Mouse (Mus musculus): Measurements from ENCODE around the gene 1600014C23Rik. TPM values are rescaled to one million over a fixed set of nuclear protein-coding genes. Genes with fewer than 3 reads are reported as not detected.

The 1600014C23Rik gene
- not detected for polyA plus RNA-seq (2014; fragmentation: Illumina TruSeq; extraction: RNeasy Lipid Tissue Mini Kit (QIAGEN cat#74804); ENCODE audit: low read depth, low replicate concordance)

DNA sequence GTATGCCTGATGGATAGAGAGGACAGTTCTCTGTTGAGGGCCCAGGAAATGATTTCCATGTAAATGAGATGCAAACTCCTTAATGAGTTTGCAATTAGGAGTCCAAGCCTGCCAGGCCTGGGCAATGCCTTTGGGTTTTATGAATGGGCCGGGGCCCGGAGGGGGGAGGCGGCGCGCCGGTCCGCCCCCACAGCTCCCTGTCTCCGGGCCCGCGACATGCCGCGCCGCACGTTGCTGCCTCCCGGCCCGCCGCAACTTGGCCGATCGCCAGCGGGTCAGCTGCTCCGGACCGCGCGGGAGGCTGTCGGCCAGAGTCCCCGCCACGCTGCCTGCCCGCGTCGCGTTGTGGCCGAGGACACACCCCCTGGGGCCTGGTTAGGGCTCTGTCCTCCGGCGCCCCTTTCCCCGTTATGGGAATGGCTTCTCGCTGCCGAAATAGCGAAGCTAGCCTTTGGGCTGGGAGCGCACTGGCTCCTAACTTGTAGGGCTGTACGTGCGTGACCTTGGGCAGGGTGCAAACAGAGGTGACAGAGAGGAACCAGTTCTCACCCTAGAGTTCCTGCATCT, at the start of gene 1600014C23Rik:
TSS of gene 1600014C23Rik (minus strand) at position 110 of the 567 bp plus-strand sequence.

DNA sequence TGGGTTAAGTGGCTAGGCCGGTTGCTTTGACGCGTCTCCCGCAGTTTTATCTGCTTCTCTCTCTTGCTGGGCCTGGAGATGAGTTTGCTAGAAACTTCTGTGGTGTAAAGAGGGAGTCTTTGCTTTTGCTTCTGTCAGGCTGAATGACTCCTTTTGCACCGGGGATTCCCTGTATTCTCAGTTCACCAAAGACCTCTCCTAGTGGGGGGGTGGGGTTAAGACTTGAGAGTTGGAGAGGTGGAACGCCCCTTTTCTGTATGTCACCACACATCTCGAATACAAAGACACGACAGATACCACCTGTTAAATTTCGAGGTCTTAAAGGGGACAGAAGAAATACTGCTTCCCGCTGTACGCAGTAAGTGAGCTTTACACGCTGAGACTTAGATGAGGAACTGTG, 46.9 kb downstream of the 1600014C23Rik start, which contains the start of gene Tmem63b:
TSS of gene Tmem63b (minus strand) at position 190 of the 400 bp plus-strand sequence.

DNA sequence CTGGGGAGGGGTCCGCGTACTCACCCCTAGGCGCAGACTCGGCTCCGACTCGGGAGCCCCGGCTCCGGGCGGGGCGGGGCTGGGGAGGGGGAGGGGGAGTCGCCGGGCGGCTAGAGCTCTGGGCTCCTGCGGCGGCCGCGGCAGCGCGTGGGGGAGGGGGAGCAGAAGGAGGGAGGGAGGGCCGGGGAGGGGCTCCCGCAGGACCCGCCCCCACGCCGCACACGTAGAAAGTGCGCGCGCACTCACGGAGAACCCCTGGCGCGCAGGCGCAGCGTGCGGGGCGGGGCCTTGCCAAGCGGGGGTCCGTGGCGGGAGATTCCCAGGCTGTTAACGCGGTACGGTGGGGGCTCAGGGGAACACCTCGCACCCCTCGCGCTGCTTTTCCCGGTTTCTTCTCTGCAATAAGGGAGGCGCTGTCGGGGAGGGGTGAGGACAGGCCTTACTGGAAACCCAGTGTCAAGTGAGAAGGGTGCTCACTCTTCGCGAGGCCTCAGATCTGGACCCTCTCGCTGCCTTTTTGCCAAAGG, 47.5 kb downstream of the 1600014C23Rik start, which contains the start of gene Mrpl14:
TSS of gene Mrpl14 (plus strand) at position 230 of the 527 bp plus-strand sequence.

Other genes with a start within 250 kb of the 1600014C23Rik start
- 0.47 TPM for gene Aars2, start 227.0 kb downstream of the 1600014C23Rik start, polyA plus RNA-seq (2014; fragmentation: Illumina TruSeq; extraction: RNeasy Lipid Tissue Mini Kit (QIAGEN cat#74804); ENCODE audit: low read depth, low replicate concordance)
- gene Tcte1, start 210.4 kb downstream of the 1600014C23Rik start, polyA plus RNA-seq (2014; fragmentation: Illumina TruSeq; extraction: RNeasy Lipid Tissue Mini Kit (QIAGEN cat#74804); ENCODE audit: low read depth, low replicate concordance) = not detected
- gene Tmem151b, start 184.2 kb downstream of the 1600014C23Rik start, polyA plus RNA-seq (2014; fragmentation: Illumina TruSeq; extraction: RNeasy Lipid Tissue Mini Kit (QIAGEN cat#74804); ENCODE audit: low read depth, low replicate concordance) = 0.09 TPM
- gene Nfkbie, start 178.1 kb downstream of the 1600014C23Rik start, polyA plus RNA-seq (2014; fragmentation: Illumina TruSeq; extraction: RNeasy Lipid Tissue Mini Kit (QIAGEN cat#74804); ENCODE audit: low read depth, low replicate concordance) = 1.4 TPM
- 4.6 TPM for gene Slc35b2, start 170.0 kb downstream of the 1600014C23Rik start, polyA plus RNA-seq (2014; fragmentation: Illumina TruSeq; extraction: RNeasy Lipid Tissue Mini Kit (QIAGEN cat#74804); ENCODE audit: low read depth, low replicate concordance)
- gene Hsp90ab1, start 160.6 kb downstream of the 1600014C23Rik start, polyA plus RNA-seq (2014; fragmentation: Illumina TruSeq; extraction: RNeasy Lipid Tissue Mini Kit (QIAGEN cat#74804); ENCODE audit: low read depth, low replicate concordance) = 1,214 TPM
- gene Slc29a1, start 134.2 kb downstream of the 1600014C23Rik start, polyA plus RNA-seq (2014; fragmentation: Illumina TruSeq; extraction: RNeasy Lipid Tissue Mini Kit (QIAGEN cat#74804); ENCODE audit: low read depth, low replicate concordance) = 3.8 TPM
- gene Mymx, start 131.7 kb downstream of the 1600014C23Rik start, polyA plus RNA-seq (2014; fragmentation: Illumina TruSeq; extraction: RNeasy Lipid Tissue Mini Kit (QIAGEN cat#74804); ENCODE audit: low read depth, low replicate concordance) = not detected
- 1.1 TPM for gene Capn11, start 74.5 kb downstream of the 1600014C23Rik start, polyA plus RNA-seq (2014; fragmentation: Illumina TruSeq; extraction: RNeasy Lipid Tissue Mini Kit (QIAGEN cat#74804); ENCODE audit: low read depth, low replicate concordance)
- gene Mrpl14, start 47.5 kb downstream of the 1600014C23Rik start, polyA plus RNA-seq (2014; fragmentation: Illumina TruSeq; extraction: RNeasy Lipid Tissue Mini Kit (QIAGEN cat#74804); ENCODE audit: low read depth, low replicate concordance) = not detected
- gene Tmem63b, start 46.9 kb downstream of the 1600014C23Rik start, polyA plus RNA-seq (2014; fragmentation: Illumina TruSeq; extraction: RNeasy Lipid Tissue Mini Kit (QIAGEN cat#74804); ENCODE audit: low read depth, low replicate concordance) = 14.0 TPM

All from sigmoid colon, adult 10 weeks (tissue).